Mouse (Mus musculus) urinary bladder, postnatal 4 days (tissue): ENCODE results near the gene 8030411F24Rik.
A peak's percentile ranks its signal among the peaks of the same experiment; 100 is the strongest.
"Not testable (repeated sequence)": the region's sequence is repeated elsewhere in the genome, so short reads cannot be mapped to it uniquely, and the experiment has no call there.

Experiments used
- DNase-seq, 2 experiments: peaks; one replicate each; pipeline ENCODE4 v3.0.0; 2021 to 2022; ENCODE audit warnings: low spot score in 2 of 2

The 8030411F24Rik gene

GRCm38 (mm10) chr2:148781709-148782108 lies at the start of gene 8030411F24Rik:
TSS of gene 8030411F24Rik (plus strand) at chr2:148782009.
- DNase-seq = no peak

GRCm38 (mm10) chr2:148732327-148733000 lies 49.3 kb upstream of the 8030411F24Rik start, which contains the start of gene Napb:
TSS of gene Napb (minus strand) at chr2:148732467.
- peak; percentile 86 to 89 for DNase-seq

GRCm38 (mm10) chr2:148743001-148743400 lies 38.8 kb upstream of the 8030411F24Rik start:
- no peak for DNase-seq

- no peak for DNase-seq
Measured at GRCm38 (mm10) chr2:148743846-148744407, 37.9 kb upstream of the 8030411F24Rik start.

GRCm38 (mm10) chr2:148750058-148750457 lies 31.8 kb upstream of the 8030411F24Rik start, which contains the start of gene Cstl1:
TSS of gene Cstl1 (plus strand) at chr2:148750358.
- DNase-seq = no peak

GRCm38 (mm10) chr2:148751893-148752813 lies 29.7 kb upstream of the 8030411F24Rik start:
- DNase-seq = peak in 1 of 2 experiments; percentile 25

- DNase-seq = no peak
Measured at GRCm38 (mm10) chr2:148754310-148754846, 27.4 kb upstream of the 8030411F24Rik start.

GRCm38 (mm10) chr2:148763648-148764388 lies 18.0 kb upstream of the 8030411F24Rik start:
- no peak for DNase-seq

- not testable (repeated sequence) for DNase-seq
Measured at GRCm38 (mm10) chr2:148771397-148771796, 10.4 kb upstream of the 8030411F24Rik start, which contains the start of gene Cst11. TSS of gene Cst11 (minus strand) at chr2:148771497.

GRCm38 (mm10) chr2:148789142-148789541 lies 7.3 kb downstream of the 8030411F24Rik start, which contains the start of gene Cst12:
TSS of gene Cst12 (plus strand) at chr2:148789361.
- DNase-seq = peak in 1 of 2 experiments; percentile 18

GRCm38 (mm10) chr2:148798485-148798884 lies 16.7 kb downstream of the 8030411F24Rik start, which contains the start of gene Cst8:
TSS of gene Cst8 (plus strand) at chr2:148798785.
- no peak for DNase-seq

GRCm38 (mm10) chr2:148801491-148801921 lies 19.7 kb downstream of the 8030411F24Rik start:
- no peak for DNase-seq

- DNase-seq = no peak
Measured at GRCm38 (mm10) chr2:148806696-148807095, 24.9 kb downstream of the 8030411F24Rik start.

GRCm38 (mm10) chr2:148819909-148820308 lies 38.1 kb downstream of the 8030411F24Rik start, which contains the start of gene Cst13:
TSS of gene Cst13 (plus strand) at chr2:148820081.
- no peak for DNase-seq

- no peak for DNase-seq
Measured at GRCm38 (mm10) chr2:148825986-148826385, 44.2 kb downstream of the 8030411F24Rik start.

GRCm38 (mm10) chr2:148834912-148835311 lies 53.1 kb downstream of the 8030411F24Rik start, which contains the start of gene Cst9:
TSS of gene Cst9 (plus strand) at chr2:148835147.
- no peak for DNase-seq
